Mouse (Mus musculus) gastrocnemius, postnatal 10 days (tissue): ENCODE data around the gene Ube2d2b. TPM values are rescaled to one million over a fixed set of nuclear protein-coding genes. Genes with fewer than 3 reads are reported as not detected.

Experiments used
- DNase-seq: peaks from one replicate; pipeline ENCODE4 v3.0.0; 2021; ENCODE audit warnings: mixed read lengths
- total RNA-seq, 2 experiments: library from RNA; stranded (reverse); gene quantifications; 2 replicates each; pipeline ENCODE4 v1.2.3; 2021

The Ube2d2b gene
- total RNA-seq, 2 experiments from 2014 or later: not detected

- DNase-seq: no peak
Observed at GRCm38 (mm10) chr5:107855546-107855945, 25.6 kb downstream of the Ube2d2b start.

GRCm38 (mm10) chr5:107858963-107859362 lies 29.1 kb downstream of the Ube2d2b start:
- DNase-seq: no peak

- no peak for DNase-seq
Observed at GRCm38 (mm10) chr5:107863971-107864370, 34.1 kb downstream of the Ube2d2b start.

DNA sequence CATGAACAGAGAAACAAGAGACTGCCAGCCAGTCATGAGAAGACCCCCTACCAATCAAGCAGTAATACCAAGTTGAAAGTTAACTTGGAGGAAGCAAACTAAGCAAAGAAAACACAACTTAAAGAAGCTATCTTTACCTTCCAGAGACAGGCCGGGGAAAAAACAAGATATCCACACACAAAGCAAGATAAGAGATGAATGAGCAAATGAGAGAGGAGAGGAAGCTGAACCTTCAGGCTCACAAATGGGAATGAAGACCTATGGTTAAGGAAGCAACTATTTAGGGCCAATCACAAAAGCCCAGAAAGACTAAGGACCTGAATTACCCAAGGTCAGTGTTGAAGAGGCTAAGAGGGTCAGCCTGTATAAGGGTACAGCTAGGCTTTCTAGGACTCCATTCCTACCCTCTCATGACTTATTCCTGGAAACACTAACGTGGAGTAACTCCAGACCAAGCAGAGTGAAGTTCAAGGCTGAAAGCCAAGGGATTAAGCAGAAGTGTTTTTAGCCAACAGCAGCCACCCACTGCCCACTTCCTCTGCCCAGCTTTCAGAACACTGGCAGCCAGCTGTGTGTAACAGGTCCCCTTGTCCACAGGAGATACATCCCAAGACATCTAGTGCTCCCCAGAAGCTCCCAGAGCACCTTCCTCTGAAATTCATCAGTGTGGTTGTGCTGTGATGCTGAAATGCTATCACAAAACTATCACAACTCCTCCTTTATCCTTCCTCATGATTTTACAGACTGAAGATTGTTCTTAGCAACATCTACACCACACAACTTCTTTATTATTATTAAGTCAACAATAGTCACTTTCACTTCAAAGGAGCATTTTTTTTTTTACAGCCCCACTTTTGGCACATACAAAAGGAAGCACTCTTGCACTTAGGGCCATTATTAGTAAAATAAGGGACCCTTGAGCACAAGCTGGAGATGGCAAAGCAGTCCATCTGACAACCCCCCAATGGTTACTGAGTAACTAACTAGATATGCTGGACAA lies 36.5 kb downstream of the Ube2d2b start:
- DNase-seq: no peak

GRCm38 (mm10) chr5:107867970-107868904 lies 38.3 kb downstream of the Ube2d2b start:
- DNase-seq: peak; percentile 60

- peak; percentile 86 for DNase-seq
Observed at GRCm38 (mm10) chr5:107868905-107869424, 39.1 kb downstream of the Ube2d2b start.

DNA sequence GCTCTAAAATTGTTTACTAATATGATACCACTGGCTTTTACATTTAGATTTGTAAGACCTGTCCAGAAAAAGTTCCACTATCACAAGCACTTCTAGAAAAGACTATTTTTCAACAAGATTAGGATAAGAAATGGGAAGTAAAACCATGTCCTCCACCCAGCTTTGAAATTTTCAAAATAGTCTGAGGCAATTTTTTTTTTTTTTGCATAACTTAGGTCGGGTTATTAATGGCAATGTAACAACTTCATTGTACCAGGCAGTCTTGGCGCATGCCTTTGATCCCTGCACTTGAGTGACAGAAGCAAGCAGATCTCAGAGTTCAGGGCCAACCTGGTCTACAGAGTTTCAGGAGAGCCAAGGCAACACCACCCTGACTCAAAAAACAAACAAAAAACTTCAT lies 39.8 kb downstream of the Ube2d2b start:
- no peak for DNase-seq

DNA sequence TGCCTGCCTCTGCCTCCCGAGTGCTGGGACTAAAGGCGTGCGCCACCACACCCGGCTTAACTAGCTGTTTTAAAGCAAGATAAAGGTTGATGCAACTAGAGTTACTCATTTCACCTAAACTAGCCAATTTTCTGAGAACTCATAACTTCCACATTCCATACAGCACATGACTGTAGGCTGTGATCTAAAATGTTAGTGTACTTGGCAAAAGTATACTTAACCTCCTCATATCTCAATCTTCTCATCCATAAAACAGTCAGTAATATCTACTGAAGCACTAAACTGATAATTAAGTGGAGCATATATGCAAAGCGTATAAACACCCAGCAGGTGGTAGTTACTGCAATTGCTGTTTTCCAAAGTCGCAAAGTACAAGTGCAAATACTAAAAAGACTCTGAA lies 43.4 kb downstream of the Ube2d2b start:
- no peak for DNase-seq

DNA sequence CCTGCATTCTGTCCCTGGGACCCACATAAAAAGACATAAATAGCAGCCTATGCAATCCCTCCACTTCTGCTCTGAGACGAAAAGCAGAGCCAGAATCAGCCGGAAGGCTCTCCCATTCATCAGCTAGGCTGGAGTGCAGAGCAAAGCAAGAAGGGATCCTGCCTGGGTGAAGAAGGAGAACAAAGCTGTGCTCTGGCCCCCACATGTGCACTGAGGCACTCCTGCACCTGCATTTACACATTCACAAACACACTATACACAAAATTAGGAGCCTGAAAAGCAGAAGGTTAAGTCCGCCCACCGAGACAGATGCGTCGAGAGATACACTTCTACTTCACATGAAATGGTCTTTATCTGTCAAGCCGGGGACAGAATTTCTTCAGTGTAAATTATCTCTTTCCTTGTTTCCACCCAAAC lies 44.0 kb downstream of the Ube2d2b start:
- no peak for DNase-seq

- DNase-seq: no peak
Observed at GRCm38 (mm10) chr5:107874561-107875260, 44.8 kb downstream of the Ube2d2b start, which contains the start of gene Evi5. Gene Evi5 (minus strand): TSS chr5:107875107.

- DNase-seq: no peak
Observed at GRCm38 (mm10) chr5:107875261-107875611, 45.3 kb downstream of the Ube2d2b start.

GRCm38 (mm10) chr5:107877053-107877452 lies 47.2 kb downstream of the Ube2d2b start:
- DNase-seq: no peak

- no peak for DNase-seq
Observed at GRCm38 (mm10) chr5:107880710-107881109, 50.8 kb downstream of the Ube2d2b start.

Other genes starting within 250 kb of the Ube2d2b start
- 10 to 100 TPM in 1 of 2 experiments, 1 to 10 TPM in 1; 9.8 to 11.8 TPM for gene Rpap2, start 232.7 kb upstream of the Ube2d2b start, total RNA-seq
- 10 to 100 TPM in 1 of 2 experiments, 1 to 10 TPM in 1; 9.0 to 11.6 TPM for gene Glmn, start 232.2 kb upstream of the Ube2d2b start, total RNA-seq
- under 1 TPM; 0.12 to 0.25 TPM for gene Gfi1, start 104.1 kb upstream of the Ube2d2b start, total RNA-seq
- 10 to 100 TPM; 17.6 to 26.5 TPM for gene Evi5, start 45.0 kb downstream of the Ube2d2b start, total RNA-seq
- 10 to 100 TPM; 60.8 to 65.1 TPM for gene Rpl5, start 70.4 kb downstream of the Ube2d2b start, total RNA-seq
- 10 to 100 TPM; 51.1 to 65.5 TPM for gene Fam69a, start 157.0 kb downstream of the Ube2d2b start, total RNA-seq
- 10 to 100 TPM; 17.8 to 23.6 TPM for gene Mtf2, start 235.6 kb downstream of the Ube2d2b start, total RNA-seq